Mouse (Mus musculus) heart, adult 8-10 months (tissue): ENCODE data around the gene Pex3. TPM values are rescaled to one million over a fixed set of nuclear protein-coding genes. Genes with fewer than 3 reads are reported as not detected.
"Not testable (repeated sequence)": the region's sequence is repeated elsewhere in the genome, so short reads cannot be mapped to it uniquely, and the experiment has no call there.

Experiments used
- DNase-seq: peaks from one replicate; pipeline ENCODE4 v3.0.0; 2022; ENCODE audit warnings: low spot score
- total RNA-seq, 4 experiments: library from RNA; stranded (reverse); gene quantifications; 2 replicates each; pipeline ENCODE4 v1.2.4; 2022

Gene Pex3
- total RNA-seq, 4 experiments from 2014 or later = 17.3 to 24.1 (median 22.1) TPM

DNA sequence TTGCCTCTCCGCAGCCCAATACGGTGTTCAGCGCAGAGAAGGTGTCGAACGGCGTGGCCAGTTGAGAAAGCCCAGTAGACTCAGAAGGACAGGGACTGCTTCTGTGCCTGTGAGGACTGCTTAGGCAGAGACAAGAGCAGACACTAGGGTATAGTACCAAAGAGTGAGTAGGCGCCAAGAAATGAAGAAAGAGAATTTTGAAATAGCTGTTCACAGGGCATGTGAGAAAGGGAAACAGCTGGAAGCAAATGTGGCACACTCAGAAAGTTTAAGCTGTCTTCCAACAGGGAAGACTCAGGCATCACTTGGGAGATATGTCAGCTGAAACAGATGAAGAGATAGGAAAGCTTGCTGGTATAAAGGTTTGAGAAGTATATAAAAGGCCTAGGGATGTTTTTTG is 16.2 kb downstream of the Pex3 start:
- DNase-seq = no peak

GRCm38 (mm10) chr10:13534751-13535150 is 18.2 kb downstream of the Pex3 start:
- peak; percentile 28 for DNase-seq

DNA sequence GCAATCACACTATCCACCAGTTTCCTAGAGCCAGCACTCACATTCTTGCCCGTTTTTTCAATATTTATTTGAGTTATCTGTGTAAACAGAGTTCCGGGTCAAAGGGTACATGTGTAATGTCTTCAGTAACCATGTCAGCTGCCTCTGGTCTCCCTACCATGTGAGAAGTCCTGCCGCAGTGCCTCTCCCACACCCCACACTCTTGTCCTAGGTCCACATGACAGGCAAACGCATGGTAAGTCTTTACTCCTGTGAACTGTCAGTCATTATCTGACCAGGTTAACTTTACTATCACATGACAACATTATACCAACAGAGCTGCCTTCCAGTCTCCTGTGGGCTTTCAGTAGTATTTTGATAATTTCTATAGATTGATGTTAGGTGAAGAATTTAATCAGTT is 24.8 kb downstream of the Pex3 start:
- DNase-seq = no peak

- DNase-seq = no peak
Measured at GRCm38 (mm10) chr10:13521857-13522256, 31.1 kb downstream of the Pex3 start.

DNA sequence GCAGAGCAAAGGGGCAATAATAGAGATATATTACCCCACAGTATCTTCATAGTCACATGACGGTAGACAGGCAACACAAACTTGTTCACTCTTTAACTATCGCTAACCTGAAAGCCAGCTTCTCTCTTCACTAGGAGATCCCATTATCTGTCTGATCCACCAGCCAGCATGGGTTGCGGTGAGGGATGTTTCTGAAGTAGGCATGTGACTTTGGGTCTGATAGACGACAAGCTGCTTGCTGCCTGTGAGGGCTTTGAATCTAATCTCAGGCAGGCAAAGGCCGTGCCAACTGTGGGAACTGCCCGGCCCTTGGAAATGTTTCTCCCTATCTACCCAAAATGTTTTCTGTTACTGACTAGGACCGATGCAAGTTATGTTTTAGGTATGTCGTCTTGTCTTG is 50.6 kb downstream of the Pex3 start:
- no peak for DNase-seq

DNA sequence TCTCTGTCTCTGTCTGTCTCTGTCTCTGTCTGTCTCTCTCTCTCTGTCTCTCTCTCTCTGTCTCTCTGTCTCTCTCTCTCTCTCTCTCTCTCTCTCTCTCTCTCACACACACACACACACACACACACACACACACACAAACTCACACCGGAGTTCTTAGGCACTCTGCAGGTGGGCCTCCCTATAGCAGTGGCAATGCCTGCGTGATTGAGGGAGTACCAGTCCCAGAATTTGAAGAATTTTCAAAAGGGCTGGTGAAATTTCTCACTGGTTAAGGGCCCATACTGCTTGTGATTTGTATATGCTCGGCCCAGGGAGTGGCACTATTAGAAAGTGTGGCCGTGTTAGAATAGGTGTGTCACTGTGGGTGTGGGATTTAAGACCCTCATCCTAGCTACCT is 51.4 kb downstream of the Pex3 start:
- not testable (repeated sequence) for DNase-seq

DNA sequence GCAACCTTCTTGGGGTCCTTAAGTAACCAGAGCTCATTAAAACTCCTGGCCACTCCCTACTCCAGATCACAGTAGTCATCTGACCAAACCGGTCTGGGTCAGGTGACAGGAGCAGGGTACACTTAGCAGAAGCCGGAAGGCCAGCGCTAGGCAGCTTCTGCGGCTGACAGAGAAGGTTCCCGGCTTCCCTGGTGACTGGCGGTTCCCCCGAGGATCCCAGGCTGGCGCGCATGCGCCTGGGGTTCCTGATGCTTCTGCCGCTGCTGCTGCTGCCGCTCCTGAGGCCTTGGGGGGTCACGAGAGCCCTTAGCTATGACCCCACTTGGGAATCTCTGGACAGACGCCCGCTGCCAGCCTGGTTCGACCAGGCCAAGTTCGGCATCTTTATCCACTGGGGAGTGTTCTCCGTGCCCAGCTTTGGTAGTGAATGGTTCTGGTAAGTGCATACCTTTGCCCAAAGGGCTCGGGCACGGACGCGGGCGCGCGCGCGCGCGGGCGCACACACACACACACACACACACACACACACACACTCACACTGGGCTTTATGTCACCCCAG is 51.9 kb downstream of the Pex3 start:
- DNase-seq = peak; percentile 86

- DNase-seq = no peak
Measured at GRCm38 (mm10) chr10:13500473-13500872, 52.5 kb downstream of the Pex3 start.

GRCm38 (mm10) chr10:13499331-13499730 is 53.6 kb downstream of the Pex3 start, which contains the start of gene Fuca2:
Gene Fuca2 (plus strand): TSS chr10:13499540.
- DNase-seq = no peak

- DNase-seq = peak; percentile 49
Measured at GRCm38 (mm10) chr10:13496315-13496714, 56.6 kb downstream of the Pex3 start.

DNA sequence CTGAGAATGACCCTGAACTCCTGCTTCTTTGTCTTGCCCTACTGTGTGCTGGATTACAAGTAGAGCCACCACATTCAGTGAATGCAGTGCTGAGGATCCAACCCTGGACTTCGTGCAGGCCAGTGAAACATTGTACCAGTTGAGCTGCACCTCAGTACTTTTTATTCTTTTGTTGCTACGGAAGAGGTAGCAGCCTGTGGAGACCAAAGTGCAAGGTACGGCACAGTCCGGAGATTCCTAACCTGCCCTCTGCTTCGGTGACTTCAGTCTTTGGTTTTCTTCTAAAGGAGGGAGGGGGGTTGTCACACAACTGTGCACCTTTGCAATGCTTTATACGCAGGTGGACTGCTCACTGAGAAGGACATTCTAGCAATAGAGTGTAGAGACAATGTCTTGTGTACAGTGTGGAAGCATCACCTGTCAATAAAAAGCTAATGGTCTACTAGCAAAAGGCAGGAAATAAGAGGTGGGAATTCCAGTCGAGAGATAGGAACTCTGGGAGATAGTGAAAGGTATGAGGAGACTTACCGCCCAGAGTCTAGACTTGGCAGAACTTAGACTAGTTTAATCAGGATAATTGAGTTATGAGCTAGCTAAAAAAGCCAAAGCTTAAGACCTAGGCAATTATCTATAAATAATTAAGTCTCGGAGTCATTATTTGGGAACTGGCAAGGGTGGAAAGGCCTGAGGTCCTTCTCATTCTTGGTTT is 58.8 kb downstream of the Pex3 start:
- DNase-seq = no peak

DNA sequence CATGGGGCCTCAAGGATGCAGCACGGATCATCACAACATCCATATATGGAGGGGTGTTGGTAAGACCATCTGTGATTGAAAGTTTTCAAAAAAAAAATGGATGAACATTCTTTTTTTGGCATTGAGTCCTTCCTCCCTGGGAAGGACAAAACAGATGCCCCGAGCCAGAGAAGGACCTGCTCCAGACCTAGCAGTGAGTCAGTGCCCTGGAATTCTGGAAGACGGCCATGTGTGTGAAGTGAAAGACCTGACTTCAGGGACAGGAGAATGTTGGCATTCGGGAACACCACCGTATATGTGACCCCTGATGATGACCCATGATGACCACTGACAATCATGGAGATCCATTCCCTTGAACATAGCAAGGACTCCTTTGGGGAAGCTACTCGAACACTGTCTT is 63.3 kb downstream of the Pex3 start:
- no peak for DNase-seq

DNA sequence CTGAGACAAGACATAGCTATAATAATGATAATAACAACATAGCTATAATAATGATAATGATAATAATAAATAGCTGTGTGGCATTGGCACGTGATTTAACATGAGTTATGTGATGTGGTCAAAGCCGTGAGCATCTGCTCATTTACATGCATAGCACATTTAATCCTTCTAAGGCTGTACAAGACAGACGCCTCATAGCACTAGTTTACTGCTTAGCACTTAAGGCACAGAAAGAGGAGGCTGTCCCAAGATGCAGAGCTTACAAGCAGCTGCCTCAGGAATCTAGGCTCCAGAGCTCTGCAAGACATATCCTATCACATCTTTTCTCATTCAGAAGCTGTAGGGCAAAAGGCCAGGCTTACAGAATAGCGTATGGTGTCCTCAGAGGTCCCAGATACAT is 67.0 kb downstream of the Pex3 start:
- no peak for DNase-seq

DNA sequence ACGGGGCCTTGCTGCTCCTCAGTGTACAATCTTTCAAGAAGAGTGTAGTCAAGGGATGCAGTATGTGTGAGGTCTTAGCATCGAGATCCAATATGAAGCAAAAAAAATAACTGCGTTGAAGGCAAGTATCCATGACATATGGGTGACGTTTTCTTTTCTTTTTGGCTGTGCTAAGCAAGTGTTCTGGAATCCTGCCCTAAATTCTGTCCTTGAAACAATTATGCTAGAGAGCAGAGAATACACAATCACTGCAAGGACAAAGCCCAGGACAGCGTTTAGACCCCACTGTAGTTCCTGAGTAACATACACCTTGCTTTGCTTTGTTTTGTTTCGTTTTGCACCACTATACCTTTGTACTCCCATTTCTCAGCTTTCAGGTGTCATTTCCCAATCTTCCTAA is 73.6 kb downstream of the Pex3 start:
- no peak for DNase-seq

- DNase-seq = no peak
Measured at GRCm38 (mm10) chr10:13475121-13475520, 77.8 kb downstream of the Pex3 start.

DNA sequence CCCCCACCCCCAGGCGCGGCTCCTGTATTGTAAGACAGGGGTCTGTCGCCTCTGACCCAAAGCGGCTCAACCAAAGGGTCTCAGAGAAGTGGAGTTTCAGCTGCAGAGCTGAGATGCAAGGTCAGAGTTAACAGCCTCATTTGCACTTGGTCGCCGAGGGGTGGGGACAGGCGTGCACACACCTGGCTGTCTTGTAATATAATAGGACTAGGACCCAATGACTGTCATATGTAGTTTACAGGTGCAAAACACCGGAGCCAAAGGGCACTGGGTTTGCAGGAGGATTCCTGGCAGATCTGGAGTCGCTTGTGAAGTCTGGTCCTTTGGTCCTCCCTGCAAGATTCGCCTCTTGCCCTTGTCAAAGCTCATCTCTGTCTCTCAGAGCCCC is 78.4 kb downstream of the Pex3 start:
- no peak for DNase-seq

Other genes with a start within 250 kb of the Pex3 start
- 10 to 100 TPM; 45.2 to 50.3 (median 48.6) TPM for gene Phactr2, start 78.7 kb downstream of the Pex3 start, total RNA-seq
- gene Fuca2, start 53.6 kb downstream of the Pex3 start, total RNA-seq = 100 to 1,000 TPM; 164 to 196 (median 181) TPM
- gene Adat2, start 248 bp downstream of the Pex3 start, total RNA-seq = 1 to 10 TPM; 2.4 to 3.5 (median 2.9) TPM